Mouse (Mus musculus) layer of hippocampus, adult 2 months (tissue): Measurements from ENCODE around the gene Nadk. TPM values are rescaled to one million over a fixed set of nuclear protein-coding genes. Genes with fewer than 3 reads are reported as not detected.

Experiments used
- DNase-seq, 2 experiments: peaks; one replicate each; pipeline ENCODE4 v3.0.0; 2022; ENCODE audit warnings: low spot score in 2 of 2
- H3K27ac ChIP-seq: fragments of 200-600 bp; 2 replicates; pipeline ENCODE4 v1.8.1; 2022
- H3K4me3 ChIP-seq: fragments of 200-600 bp; 2 replicates; pipeline ENCODE4 v1.8.1; 2022; ENCODE audit warnings: mild to moderate bottlenecking
- CTCF ChIP-seq: fragments of 200-600 bp; conservative IDR thresholded peaks from 2 replicates; pipeline ENCODE4 v1.8.1; 2022; ENCODE audit warnings: antibody characterized with exemption, mild to moderate bottlenecking, moderate library complexity
- total RNA-seq, 2 experiments: library from RNA; stranded (reverse); gene quantifications; 2 replicates each; pipeline ENCODE4 v1.2.3; 2021

Nadk gene
- total RNA-seq, 2 experiments from 2014 or later, result 61.2 to 63.5 TPM

DNA sequence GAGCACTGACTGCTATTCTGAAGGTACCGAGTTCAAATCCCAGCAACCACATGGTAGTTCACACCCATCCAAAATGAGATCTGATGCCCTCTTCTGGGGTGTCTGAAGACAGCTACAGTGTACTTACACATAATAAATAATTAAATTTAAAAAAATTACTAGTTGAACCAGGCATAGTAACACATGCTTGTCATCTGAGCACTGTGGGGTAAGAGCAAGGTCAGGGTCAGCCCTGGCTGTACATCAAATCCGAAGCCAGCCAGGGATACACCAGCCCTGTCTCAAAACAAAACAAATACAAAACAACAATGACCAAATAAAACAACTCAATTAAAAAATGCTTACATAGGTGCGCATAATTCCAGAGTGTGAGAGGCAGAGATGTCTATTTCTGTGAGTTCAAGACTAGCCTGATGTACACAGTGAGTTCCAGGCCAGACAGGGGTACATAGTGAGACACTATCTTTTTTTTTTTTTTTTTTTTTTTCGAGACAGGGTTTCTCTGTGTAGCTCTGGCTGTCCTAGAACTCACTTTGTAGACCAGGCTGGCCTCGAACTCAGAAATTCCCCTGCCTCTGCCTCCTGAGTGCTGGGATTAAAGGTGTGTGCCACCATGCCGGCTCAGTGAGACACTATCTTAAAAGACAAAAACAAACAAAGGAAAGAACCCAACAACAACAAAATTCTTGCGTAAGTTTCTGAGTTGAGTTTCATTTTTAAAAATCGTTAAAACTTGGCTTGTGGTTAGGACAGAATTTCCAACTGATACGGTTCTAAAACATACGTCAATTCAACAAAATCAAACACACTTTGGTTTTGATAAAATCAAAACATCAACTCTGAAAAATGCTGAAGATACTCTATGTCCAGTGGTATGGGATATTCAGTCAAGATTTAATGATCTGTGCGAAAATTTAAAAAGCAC, 38.0 kb downstream of the Nadk start:
- DNase-seq, result no peak
- Histone ChIP-seq H3K4me3 (peak overlapping the region; percentile 82), H3K27ac (peak overlapping the region; percentile 100)
- peak; percentile 28 for TF ChIP-seq CTCF

DNA sequence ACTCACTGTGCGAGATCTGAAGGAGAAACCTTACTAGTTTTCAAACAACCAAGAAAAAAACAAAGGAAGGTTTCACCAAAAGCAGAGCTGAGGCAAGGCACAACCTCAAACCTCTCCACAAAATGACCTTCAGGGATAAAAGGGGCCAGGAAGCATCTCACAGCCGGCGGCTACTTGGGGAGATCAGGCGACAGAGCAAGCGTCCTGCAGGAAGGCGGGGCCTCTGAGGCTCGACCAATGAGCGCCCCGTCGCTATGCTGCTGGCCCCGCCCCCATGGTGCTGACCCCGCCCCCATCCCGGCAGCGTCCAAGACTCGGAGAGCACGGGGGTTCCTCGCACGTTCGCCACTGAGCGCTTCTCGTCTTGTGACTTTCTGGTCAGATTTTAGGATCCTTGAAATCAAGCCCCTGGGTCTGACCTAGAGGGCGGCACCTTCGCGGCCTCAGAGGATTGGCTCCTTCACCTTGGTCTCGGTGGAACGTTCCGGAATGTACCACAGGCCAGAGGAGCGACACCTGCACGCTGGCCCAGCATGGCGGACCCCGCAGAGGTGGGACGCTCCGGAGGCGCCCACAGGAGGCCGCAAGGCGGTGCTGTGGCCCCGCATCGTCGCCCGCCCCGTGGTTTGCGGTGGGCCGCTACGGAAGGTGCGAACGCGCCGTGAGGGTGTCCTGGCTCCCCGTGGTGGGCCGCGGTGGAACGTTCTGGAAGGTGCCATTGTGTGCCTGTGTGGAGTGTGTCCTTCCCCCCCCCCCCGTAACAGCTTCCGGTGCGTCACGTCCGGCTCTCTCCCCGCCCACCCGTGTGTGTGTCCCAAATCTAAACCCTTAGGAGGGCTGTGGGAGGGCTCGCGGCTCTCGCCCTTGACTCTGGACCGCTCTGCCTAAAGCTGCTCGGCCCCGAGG, 39.2 kb downstream of the Nadk start, which contains the start of gene Slc35e2:
Slc35e2 (plus strand) TSS at position 326 of the 906 bp plus-strand sequence.
- Histone ChIP-seq H3K4me3 (peak within 1 kb of the TSS; percentile 82), H3K27ac (peak within 1 kb of the TSS; percentile 100)
- TF ChIP-seq CTCF, result peak; percentile 51
- peak; percentile 89 to 90 for DNase-seq

DNA sequence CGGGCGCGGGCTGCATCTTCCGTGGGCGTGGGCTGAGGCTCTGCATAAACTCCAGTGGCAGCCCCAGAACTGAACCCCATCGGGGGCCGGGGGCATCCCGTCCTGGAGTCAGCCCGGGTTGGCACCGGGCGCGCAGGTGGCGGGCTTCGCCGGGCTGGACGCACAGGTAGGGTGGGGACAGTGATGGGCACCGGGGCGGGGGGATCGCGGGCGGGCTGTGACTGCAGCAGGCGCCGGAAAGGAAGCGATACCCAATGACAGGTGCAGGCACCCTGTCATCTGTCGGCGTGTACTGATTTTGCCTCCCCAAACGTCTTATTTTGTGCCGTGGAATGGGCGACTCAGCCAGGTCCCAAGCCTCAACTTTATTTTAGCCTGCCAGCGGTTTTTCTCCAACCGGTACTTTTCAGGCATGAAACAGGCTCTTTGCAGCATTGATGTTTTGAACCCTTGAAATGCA, 39.8 kb downstream of the Nadk start:
- H3K27ac ChIP-seq, result peak overlapping the region; percentile 100
- peak overlapping the region; percentile 82 for H3K4me3 ChIP-seq
- TF ChIP-seq CTCF, result no peak
- DNase-seq, result peak in 1 of 2 experiments; percentile 7

DNA sequence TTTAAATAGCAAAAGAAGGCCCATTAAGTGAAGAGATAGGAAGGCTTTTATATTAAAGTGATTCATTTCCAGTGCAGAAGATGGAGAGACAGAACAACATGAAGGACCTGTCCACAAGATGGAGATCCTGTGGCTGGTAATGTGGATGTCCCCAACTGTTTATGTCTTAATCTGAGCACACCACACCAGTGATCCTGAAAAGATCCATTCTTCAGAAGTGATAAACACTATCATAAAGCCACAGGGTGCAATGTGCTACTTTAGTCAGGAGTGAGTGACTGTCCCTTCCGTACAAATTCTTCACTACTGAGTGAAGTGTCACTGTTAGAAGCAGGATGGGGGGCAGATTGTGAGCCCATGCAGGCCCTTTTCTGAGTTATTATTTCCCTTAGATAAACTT, 40.6 kb downstream of the Nadk start:
- TF ChIP-seq CTCF, result no peak
- H3K27ac ChIP-seq, result no peak overlapping the region
- no peak for DNase-seq
- peak overlapping the region; percentile 82 for H3K4me3 ChIP-seq

- DNase-seq, result no peak
- no peak for TF ChIP-seq CTCF
Observed at GRCm38 (mm10) chr4:155603801-155604200, 41.6 kb downstream of the Nadk start.

DNA sequence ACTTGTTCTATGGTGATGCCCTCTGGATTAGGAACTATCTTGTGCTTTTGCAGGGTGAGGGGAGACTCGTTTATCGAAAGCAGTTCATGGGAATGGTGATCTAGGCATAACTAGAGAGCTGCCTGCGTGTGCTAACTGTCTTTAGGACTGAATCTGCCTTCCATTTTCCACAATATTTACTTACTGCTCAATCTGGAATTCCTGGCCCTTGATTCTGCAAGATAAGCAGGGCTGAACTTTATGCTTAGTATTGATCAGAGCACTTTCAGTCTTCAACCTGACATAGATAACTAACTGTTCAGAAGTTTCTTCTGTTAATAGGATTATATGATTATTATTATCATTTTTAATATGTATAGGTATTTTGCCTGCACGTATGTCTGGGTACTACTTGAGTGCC, 43.0 kb downstream of the Nadk start:
- H3K27ac ChIP-seq, result no peak overlapping the region
- no peak for DNase-seq
- no peak overlapping the region for H3K4me3 ChIP-seq
- no peak for TF ChIP-seq CTCF

More at GRCm38 (mm10) chr4:155603801-155604200, 41.6 kb downstream of the Nadk start:
- Histone ChIP-seq H3K27ac (no peak overlapping the region), H3K4me3 (no peak overlapping the region)

GRCm38 (mm10) chr4:155606825-155607224, 44.6 kb downstream of the Nadk start:
- no peak for DNase-seq
- no peak for TF ChIP-seq CTCF

GRCm38 (mm10) chr4:155611860-155612259, 49.7 kb downstream of the Nadk start:
- no peak overlapping the region for H3K4me3 ChIP-seq
- DNase-seq, result no peak
- no peak overlapping the region for H3K27ac ChIP-seq
- TF ChIP-seq CTCF, result no peak

More at GRCm38 (mm10) chr4:155606825-155607224, 44.6 kb downstream of the Nadk start:
- no peak overlapping the region for H3K4me3 ChIP-seq
- H3K27ac ChIP-seq, result no peak overlapping the region

DNA sequence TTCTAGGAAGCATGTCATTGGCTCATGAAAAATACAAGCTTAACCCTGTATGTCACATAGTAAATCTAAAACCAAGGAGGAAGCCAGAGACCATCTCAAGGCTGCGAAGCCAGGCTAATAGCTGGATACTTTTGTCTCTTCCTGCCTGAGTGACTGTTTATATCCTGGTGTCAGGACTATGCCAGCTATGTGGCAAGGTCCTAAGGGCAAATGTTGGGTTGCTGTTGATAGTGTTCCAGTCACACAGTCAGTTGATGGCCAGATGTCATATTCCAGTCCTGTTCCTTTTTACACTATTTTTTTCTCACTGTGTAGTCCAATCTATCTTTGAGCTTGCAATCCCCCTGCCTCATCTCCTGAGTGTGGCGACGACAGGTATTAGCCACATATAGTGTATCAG, 51.1 kb downstream of the Nadk start:
- no peak for DNase-seq
- no peak overlapping the region for H3K27ac ChIP-seq
- H3K4me3 ChIP-seq, result no peak overlapping the region
- TF ChIP-seq CTCF, result no peak

- Histone ChIP-seq H3K27ac (peak overlapping the region; percentile 43), H3K4me3 (no peak overlapping the region)
- TF ChIP-seq CTCF, result no peak
- no peak for DNase-seq
Observed at GRCm38 (mm10) chr4:155618321-155618720, 56.1 kb downstream of the Nadk start.

- TF ChIP-seq CTCF, result no peak
- peak within 1 kb of the TSS; percentile 97 for H3K27ac ChIP-seq
- DNase-seq, result peak; percentile 96
- H3K4me3 ChIP-seq, result peak within 1 kb of the TSS; percentile 94
Observed at GRCm38 (mm10) chr4:155624338-155625291, 62.4 kb downstream of the Nadk start, which contains the start of gene Cdk11b. Gene Cdk11b, plus strand, starts transcription at chr4:155624854.

GRCm38 (mm10) chr4:155630267-155630666, 68.1 kb downstream of the Nadk start:
- H3K27ac ChIP-seq, result no peak overlapping the region
- DNase-seq, result no peak
- no peak overlapping the region for H3K4me3 ChIP-seq
- no peak for TF ChIP-seq CTCF
